Mouse (Mus musculus): ENCODE data around the gene Tor3a.

DNA sequence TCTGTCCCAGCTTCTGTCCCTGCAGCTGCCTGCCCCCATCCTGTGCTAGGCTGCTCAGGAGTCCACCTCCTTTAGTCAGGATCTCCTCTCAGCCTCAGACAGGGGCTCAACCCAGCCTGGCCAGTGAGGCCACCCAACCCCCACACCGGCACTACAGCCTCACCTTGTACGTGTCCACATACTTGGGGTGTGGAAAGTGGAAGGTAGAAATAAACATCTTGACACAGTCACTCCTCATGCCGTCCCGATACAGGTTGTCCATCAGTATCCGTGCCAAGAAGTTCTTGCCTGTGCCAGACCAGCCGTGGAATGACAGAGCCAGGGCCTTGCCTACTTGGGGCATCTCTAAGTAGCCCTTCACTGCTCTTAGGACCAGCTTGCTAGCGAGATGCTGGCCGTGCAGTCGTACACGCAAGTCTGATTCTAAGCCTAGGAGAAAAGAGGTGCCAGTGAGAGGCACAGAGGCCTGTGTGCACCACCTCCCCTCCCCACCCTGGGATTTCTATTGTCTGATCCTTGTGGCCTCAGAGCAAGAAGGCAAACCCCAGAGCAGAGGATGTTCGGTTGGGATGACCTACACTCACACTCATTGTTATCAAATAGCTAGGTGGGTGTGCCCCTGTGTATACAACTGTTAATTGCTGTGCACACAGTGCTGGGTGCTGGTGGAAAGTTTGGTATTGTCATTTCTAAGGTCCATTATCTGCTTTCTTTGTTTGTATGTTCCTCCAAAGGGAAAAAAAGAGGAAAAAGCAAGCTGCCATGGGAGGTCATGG, 4.8 kb downstream of the Tor3a start:
- TF ChIP-seq POLR2A (IDR thresholded peaks at IDR 0.05; ENCODE audit: borderline replicate concordance, low read depth, low read length) (no peak), CTCF (IDR thresholded peaks at IDR 0.05; ENCODE audit: low read depth, low read length) (no peak)

All from bone marrow macrophage, adult 2 months (primary cell).